Mouse (Mus musculus): ENCODE data around the gene Fgf15.

DNA sequence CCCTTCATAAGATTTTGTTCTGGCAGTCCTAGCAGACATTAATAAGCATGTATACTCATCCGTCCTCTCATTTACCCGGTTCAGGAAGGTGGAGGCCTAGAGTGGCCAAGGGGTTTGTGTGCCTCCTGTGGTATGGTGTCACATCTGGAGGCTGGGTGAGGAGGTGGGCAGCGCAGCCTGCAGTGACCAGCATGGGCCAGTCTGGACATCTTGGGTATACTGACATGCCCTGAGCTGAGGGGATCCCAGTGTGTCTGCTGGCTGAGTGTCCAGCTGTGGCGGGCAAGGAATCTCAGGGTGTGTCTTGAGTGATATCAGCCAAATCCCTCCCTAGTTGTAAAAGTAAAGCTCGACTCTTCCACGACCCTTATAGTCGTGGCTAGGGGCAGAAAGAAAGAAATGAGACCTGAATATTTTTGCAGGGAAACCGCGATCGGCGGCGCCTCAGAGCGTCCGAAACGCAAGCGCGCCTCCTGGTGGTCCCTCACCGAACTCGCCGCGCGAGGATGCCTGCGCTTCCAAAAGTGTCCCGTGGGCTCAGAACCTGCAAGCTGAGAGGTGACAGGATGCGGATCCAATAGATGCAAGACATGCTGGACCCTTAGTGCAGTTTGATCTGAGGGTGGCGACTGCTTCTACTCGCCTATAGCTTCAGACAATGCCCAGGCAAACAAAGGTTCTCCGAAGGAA is 10.5 kb downstream of the Fgf15 start:
- TF ChIP-seq POLR2A (IDR thresholded peaks at IDR 0.05; ENCODE audit: insufficient read depth, low read depth, low read length) (no peak), CTCF (IDR thresholded peaks at IDR 0.05) (peak; percentile 98), EP300 (IDR thresholded peaks at IDR 0.05; ENCODE audit: insufficient read depth, low read depth, low read length) (no peak)
